In the genomic region with DNA sequence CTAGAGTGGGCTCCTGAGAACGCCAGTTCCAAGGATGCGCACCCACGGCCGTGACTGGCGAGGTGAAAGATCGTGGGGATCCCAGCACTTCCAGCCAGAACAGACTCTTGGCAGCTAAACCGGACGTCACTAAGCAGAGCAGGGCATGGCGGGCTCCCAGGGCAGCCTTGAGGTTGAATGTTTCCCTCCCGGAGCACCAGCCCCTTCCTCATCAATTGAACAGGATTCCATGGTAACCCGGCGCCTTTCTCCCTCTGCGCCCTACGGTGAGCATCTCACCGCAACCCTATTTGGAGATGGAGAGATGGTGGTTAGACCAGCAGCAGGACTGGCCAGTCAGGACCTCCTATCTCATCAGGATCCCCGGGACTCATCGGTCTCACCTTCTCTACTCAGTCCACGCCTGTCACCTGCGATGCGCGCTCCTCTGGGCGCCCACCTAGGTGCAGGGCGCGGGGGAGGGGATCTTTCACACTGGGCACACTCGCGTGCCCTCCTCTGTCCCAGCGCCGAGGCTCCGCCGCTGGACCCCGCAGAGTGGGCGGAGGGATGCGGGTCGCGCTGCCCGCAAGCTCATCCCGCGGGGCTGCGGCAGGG, we compare ENCODE assay signal across 8 mouse cellular contexts. TPM values are rescaled to one million over a fixed set of nuclear protein-coding genes. Genes with fewer than 3 reads are reported as not detected.
DNase-seq lines count a peak whose midpoint lies in the region; ATAC-seq and TF ChIP-seq lines count a peak whose summit lies in the region.

No protein-coding gene starts in this region.

- H3K27me3 ChIP-seq in heart, postnatal 0 days (ENCODE audit: control insufficient read depth, insufficient read depth, low read length) = peaks cover 37% of the 10 kb centered on the region
- H3K27me3 ChIP-seq in embryonic facial prominence, embryonic 11.5 days (ENCODE audit: control insufficient read depth, insufficient read depth, low read length) = peaks cover 57% of the 10 kb centered on the region
- peaks cover 36% of the 10 kb centered on the region for H3K27me3 ChIP-seq in hindbrain, embryonic 16.5 days (replicated peaks; ENCODE audit: control insufficient read depth, insufficient read depth, low read length)

- intact Hi-C loops in heart, postnatal 25 days (cut with DNase I) = loop anchor here (5.0 kb wide), 1 partner anchor 40 kb away; no protein-coding TSS in a partner anchor

- TF ChIP-seq EP300 in heart, postnatal 0 days (IDR thresholded peaks at IDR 0.05; ENCODE audit: low read depth) = no peak

- no peak for TF ChIP-seq CTCF in heart, postnatal 0 days (IDR thresholded peaks at IDR 0.05; ENCODE audit: low read depth)

- peak overlapping the region; percentile 53 for H3K4me3 ChIP-seq in heart, postnatal 0 days (ENCODE audit: low read depth, low read length)
- H3K4me3 ChIP-seq in embryonic facial prominence, embryonic 11.5 days (ENCODE audit: low read depth, low read length) = peak overlapping the region; percentile 64
- peak overlapping the region; percentile 77 for H3K4me3 ChIP-seq in hindbrain, embryonic 16.5 days (ENCODE audit: low read length)

- peaks cover 21% of the 10 kb centered on the region; the same call in 1 of the 2 replicates for H3K4me1 ChIP-seq in heart, postnatal 0 days (ENCODE audit: control insufficient read depth, insufficient read depth)
- peaks cover 8% of the 10 kb centered on the region; the same call in 1 of the 2 replicates for H3K4me1 ChIP-seq in embryonic facial prominence, embryonic 11.5 days (ENCODE audit: control insufficient read depth, insufficient read depth, low read length)
- peaks cover 30% of the 10 kb centered on the region for H3K4me1 ChIP-seq in hindbrain, embryonic 16.5 days (ENCODE audit: control insufficient read depth, insufficient read depth, low read depth, low read length)

- peak overlapping the region; percentile 83 for H3K4me2 ChIP-seq in heart, postnatal 0 days (ENCODE audit: low read depth, low read length)
- H3K4me2 ChIP-seq in embryonic facial prominence, embryonic 11.5 days (ENCODE audit: low read depth, low read length) = peak overlapping the region; percentile 99
- peak overlapping the region; percentile 100 for H3K4me2 ChIP-seq in hindbrain, embryonic 16.5 days (ENCODE audit: low read length)

- ATAC-seq in heart, postnatal 0 days (ENCODE audit: insufficient read depth, low read depth) = no peak
- no peak for ATAC-seq in embryonic facial prominence, embryonic 11.5 days (replicated peaks; ENCODE audit: insufficient number of reproducible peaks, low FRiP score, low TSS enrichment, low read depth)
- no peak for ATAC-seq in hindbrain, embryonic 16.5 days

- no peaks in the 10 kb centered on the region for H3K9me3 ChIP-seq in heart, postnatal 0 days (replicated peaks; ENCODE audit: control insufficient read depth, low read length)
- H3K9me3 ChIP-seq in embryonic facial prominence, embryonic 11.5 days (replicated peaks; ENCODE audit: control insufficient read depth, low read length) = no peaks in the 10 kb centered on the region
- no peaks in the 10 kb centered on the region for H3K9me3 ChIP-seq in hindbrain, embryonic 16.5 days (ENCODE audit: control insufficient read depth, low read length)

- no peak overlapping the region for H3K9ac ChIP-seq in heart, postnatal 0 days (replicated peaks; ENCODE audit: low read depth, low read length)
- peak overlapping the region; percentile 51 for H3K9ac ChIP-seq in embryonic facial prominence, embryonic 11.5 days (replicated peaks; ENCODE audit: low read length)
- H3K9ac ChIP-seq in hindbrain, embryonic 16.5 days (ENCODE audit: low read depth, low read length) = peak overlapping the region; percentile 76; the same call in 1 of the 2 replicates

- H3K36me3 ChIP-seq in heart, postnatal 0 days (replicated peaks; ENCODE audit: control insufficient read depth, insufficient read depth, low read length) = no peaks in the 10 kb centered on the region
- no peaks in the 10 kb centered on the region for H3K36me3 ChIP-seq in embryonic facial prominence, embryonic 11.5 days (replicated peaks; ENCODE audit: control insufficient read depth, insufficient read depth, low read depth, low read length)
- no peaks in the 10 kb centered on the region for H3K36me3 ChIP-seq in hindbrain, embryonic 16.5 days (ENCODE audit: control insufficient read depth, insufficient read depth, low read length)

- DNase-seq in heart, postnatal 0 days (ENCODE audit: low spot score) = no peak
- DNase-seq in heart, postnatal 25 days (ENCODE audit: low spot score) = no peak
- DNase-seq in embryonic facial prominence, embryonic 11.5 days (ENCODE audit: low spot score) = peak; percentile 25
- DNase-seq in naive thymus-derived CD4-positive, alpha-beta T cell, adult 2 months (ENCODE audit: low read depth) = peak; percentile 43
- DNase-seq in urinary bladder, postnatal 14 days (ENCODE audit: low spot score) = no peak
- DNase-seq in frontal cortex, postnatal 25 days (ENCODE audit: low spot score in 2 of 2) = no peak
- DNase-seq in gastrocnemius, adult 8-10 months (ENCODE audit: low spot score in 2 of 2) = no peak

- WGBS in heart, postnatal 0 days = 2% methylated on average over 39 of the region's 39 CpGs
- WGBS in embryonic facial prominence, embryonic 11.5 days = under 1% methylated on average over 39 of the region's 39 CpGs
- 1% methylated on average over 33 of the region's 39 CpGs for WGBS in hindbrain, embryonic 16.5 days

- no peak overlapping the region for H3K27ac ChIP-seq in heart, postnatal 0 days (ENCODE audit: low read depth)
- H3K27ac ChIP-seq in embryonic facial prominence, embryonic 11.5 days (replicated peaks; ENCODE audit: low read depth, low read length) = no peak overlapping the region
- H3K27ac ChIP-seq in hindbrain, embryonic 16.5 days (ENCODE audit: low read depth, low read length) = no peak overlapping the region

RNA-seq across cellular contexts. Expression of a gene that starts 0.3 kb away (rescaled TPM):
- total RNA-seq in heart, postnatal 0 days (2014; rRNA removed; ENCODE audit: low replicate concordance) = 17.6 and 19.6 TPM in 2 replicates
- 19.0 and 20.7 TPM in 2 replicates for polyA plus RNA-seq in heart, postnatal 0 days (2015; fragmentation: Nextera tagmentation; extraction: Ambion mirVana)
- 100 to 1,000 TPM; 192 to 217 TPM for total RNA-seq in heart, postnatal 25 days (2021)
- polyA plus RNA-seq in embryonic facial prominence, embryonic 11.5 days (2014; fragmentation: Nextera tagmentation; extraction: Ambion mirVana) = 3.4 and 3.9 TPM in 2 replicates
- polyA plus RNA-seq in hindbrain, embryonic 16.5 days (2015; fragmentation: Nextera tagmentation; extraction: Ambion mirVana) = 4.1 and 5.4 TPM in 2 replicates
- 1 to 10 TPM in 1 of 4 experiments, under 1 TPM in 2, not detected in 1; 0.41 to 1.3 (median 0.75) TPM for total RNA-seq in gastrocnemius, adult 8-10 months (2022)

RNA-seq across cellular contexts. Expression of a gene that starts 50.7 kb away (rescaled TPM):
- 50.8 and 52.4 TPM in 2 replicates for total RNA-seq in heart, postnatal 0 days (2014; rRNA removed; ENCODE audit: low replicate concordance)
- 36.0 and 37.7 TPM in 2 replicates for polyA plus RNA-seq in heart, postnatal 0 days (2015; fragmentation: Nextera tagmentation; extraction: Ambion mirVana)
- total RNA-seq in heart, postnatal 25 days (2021) = 10 to 100 TPM; 38.2 to 44.9 TPM
- polyA plus RNA-seq in embryonic facial prominence, embryonic 11.5 days (2014; fragmentation: Nextera tagmentation; extraction: Ambion mirVana) = 67.6 and 74.6 TPM in 2 replicates
- polyA plus RNA-seq in hindbrain, embryonic 16.5 days (2015; fragmentation: Nextera tagmentation; extraction: Ambion mirVana) = 151 and 167 TPM in 2 replicates
- total RNA-seq in gastrocnemius, adult 8-10 months (2022) = 10 to 100 TPM; 11.5 to 13.2 (median 12.5) TPM

Comparison
In these comparisons a context has a peak if more than half of its experiments do, and no peak if none do; other contexts are left out.
1. DNase-seq: peak in embryonic facial prominence, embryonic 11.5 days (single experiment) and naive thymus-derived CD4-positive, alpha-beta T cell, adult 2 months (single experiment); none in heart, postnatal 0 days (single experiment), heart, postnatal 25 days (single experiment), urinary bladder, postnatal 14 days (single experiment), frontal cortex, postnatal 25 days (0 of 2) and gastrocnemius, adult 8-10 months (0 of 2).
2. Peak in every context shown above with its lines, with median percentiles within 50 percentile points of each other: H3K4me2 ChIP-seq and H3K4me3 ChIP-seq.